Mouse (Mus musculus) right cerebral cortex, postnatal 10 days (tissue): Measurements from ENCODE around the gene Rrp15.
A peak's percentile ranks its signal among the peaks of the same experiment; 100 is the strongest.
"Not testable (repeated sequence)": the region's sequence is repeated elsewhere in the genome, so short reads cannot be mapped to it uniquely, and the experiment has no call there.

ENCODE experiments used
- DNase-seq, 2 experiments: peaks; one replicate each; pipeline ENCODE4 v3.0.0; 2021; ENCODE audit warnings: low spot score in 2 of 2

Gene Rrp15

GRCm38 (mm10) chr1:186748724-186749653 is at the start of gene Rrp15:
Rrp15 (minus strand) TSS chr1:186749358.
- DNase-seq = peak; percentile 88 to 90

DNA sequence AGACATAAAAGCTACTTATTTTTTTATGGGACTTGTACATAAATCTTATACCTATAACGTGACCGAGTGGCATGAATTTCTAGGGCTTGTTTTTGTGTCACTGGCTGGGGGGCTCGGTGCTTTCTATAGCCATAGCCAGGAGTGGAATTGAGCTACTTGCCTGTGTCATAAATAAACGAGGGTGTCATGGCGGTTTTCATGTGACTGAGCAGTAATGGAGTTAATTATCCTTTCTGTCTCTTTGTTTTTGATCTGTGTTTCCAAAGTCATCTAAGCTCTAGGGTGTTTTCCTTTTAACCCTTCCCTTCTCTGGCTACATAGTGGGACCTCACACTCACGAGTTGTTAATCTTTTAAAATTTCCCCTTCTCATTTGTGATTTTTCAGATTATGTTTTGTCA is 48.8 kb upstream of the Rrp15 start:
- DNase-seq = no peak

DNA sequence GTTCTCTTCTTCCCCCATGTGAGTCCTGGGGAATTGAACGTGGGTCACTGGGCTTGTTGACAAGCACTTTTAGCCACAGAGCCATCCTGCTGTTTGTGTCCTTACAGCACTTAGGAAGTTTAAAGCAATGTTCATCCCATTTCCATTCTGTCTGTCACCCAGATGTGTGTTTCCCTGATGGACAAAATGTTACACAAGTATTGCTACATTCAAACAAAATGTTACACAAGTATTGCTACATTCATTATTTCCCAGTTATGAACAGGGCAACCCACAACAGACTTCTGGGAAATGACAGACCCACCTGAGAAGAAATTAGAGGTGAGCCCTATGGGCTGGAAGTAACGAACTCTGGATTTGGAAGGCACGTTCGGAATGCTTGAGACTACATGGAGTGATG is 36.2 kb upstream of the Rrp15 start:
- DNase-seq = no peak

DNA sequence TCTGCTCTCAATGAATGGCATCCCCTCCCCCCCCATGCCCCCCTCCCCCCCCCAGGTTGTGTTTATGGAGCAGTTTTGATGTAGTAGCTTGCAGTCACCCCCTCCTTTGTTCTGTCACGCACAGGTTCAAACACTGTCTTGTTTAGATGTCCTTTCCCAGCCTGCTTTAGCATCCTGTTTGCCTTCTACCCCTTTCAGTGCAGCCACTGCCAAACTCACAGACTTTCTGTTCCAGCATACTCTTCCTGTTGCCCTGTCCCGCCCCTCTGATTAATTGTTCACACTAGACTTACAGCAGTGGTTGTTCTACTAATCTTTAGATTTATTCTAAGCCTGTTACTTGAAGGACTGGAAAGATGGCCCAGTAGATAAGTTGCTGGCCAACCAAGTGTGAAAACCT is 31.7 kb upstream of the Rrp15 start:
- no peak for DNase-seq

DNA sequence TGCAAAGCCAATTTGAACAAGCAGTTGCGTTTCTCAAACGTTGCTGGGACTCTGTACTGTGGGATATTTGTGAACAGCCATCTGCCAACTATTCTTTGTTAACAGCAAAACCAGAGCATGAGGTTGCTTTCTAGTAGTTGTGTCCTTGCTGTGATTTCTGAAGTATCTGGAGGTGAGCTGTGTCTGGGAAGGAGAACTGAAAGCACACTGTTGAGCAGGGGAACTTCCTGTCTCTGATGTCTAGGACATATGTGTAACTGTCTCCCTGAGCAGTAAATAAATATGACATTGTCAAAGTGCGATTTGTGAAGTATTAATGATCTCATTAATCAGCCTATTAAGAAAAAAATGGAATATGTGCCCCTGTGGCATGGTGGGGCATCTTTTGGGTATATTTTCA is 24.0 kb upstream of the Rrp15 start:
- no peak for DNase-seq

- no peak for DNase-seq
Measured at GRCm38 (mm10) chr1:186772547-186773077, 23.5 kb upstream of the Rrp15 start.

GRCm38 (mm10) chr1:186772005-186772404 is 22.8 kb upstream of the Rrp15 start:
- DNase-seq = no peak

- no peak for DNase-seq
Measured at GRCm38 (mm10) chr1:186770659-186771058, 21.5 kb upstream of the Rrp15 start.

GRCm38 (mm10) chr1:186768392-186768791 is 19.2 kb upstream of the Rrp15 start:
- DNase-seq = no peak

DNA sequence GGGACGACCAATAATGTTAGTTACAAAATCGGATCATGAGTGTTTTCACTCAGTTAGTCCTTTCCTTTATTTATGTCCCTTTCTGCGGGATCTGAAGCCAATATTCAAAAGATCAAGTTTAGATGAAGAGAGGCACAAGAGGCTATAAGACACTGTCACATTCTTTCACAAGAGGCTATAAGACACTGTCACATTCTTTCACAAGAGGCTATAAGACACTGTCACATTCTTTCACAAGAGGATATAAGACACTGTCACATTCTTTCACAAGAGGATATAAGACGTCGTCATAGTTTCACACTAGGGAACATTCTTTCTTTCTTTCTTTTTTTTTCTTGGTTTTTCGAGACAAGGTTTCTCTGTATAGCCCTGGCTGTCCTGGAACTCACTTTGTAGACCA is 14.3 kb upstream of the Rrp15 start:
- DNase-seq = not testable (repeated sequence)

GRCm38 (mm10) chr1:186749675-186750283 is 621 bp upstream of the Rrp15 start:
- no peak for DNase-seq

- no peak for DNase-seq
Measured at GRCm38 (mm10) chr1:186739828-186740227, 9.3 kb downstream of the Rrp15 start.

- no peak for DNase-seq
Measured at GRCm38 (mm10) chr1:186735537-186735936, 13.6 kb downstream of the Rrp15 start.

DNA sequence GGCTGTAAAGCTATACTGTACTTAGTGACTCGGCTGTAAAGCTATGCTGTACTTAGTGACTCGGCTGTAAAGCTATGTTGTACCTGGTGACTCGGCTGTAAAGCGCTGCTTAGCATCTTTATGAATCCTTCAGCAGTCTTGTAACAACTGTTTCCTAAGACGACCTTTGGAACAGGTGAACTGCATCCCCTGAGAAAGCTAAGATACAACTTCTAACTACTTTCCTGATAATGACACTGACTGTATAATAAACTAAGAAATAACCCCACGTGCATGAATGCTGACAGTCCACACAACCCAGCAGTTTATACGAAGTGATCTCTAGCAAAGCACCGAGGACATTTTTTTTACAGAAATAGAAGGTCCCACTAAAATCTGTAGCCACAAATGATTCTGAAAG is 16.1 kb downstream of the Rrp15 start:
- no peak for DNase-seq

DNA sequence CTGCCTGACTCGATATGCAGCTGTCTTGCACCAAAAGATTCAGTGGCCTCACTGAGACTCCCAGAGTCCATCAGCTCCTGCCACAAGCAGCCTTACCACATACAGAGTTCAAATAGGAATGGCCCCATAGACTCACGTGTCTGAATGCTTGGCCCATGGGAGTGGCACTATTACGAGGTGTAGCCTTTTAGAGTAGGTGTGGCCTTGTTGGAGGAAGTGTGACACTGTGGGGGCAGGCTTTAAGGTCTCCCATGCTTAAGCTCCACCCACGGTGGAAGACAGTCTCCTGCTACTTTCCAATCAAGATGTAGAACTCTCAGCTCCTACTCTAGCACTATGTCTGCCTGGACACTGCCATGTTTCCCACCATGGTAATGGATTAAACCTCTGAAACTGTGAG is 20.4 kb downstream of the Rrp15 start:
- no peak for DNase-seq

DNA sequence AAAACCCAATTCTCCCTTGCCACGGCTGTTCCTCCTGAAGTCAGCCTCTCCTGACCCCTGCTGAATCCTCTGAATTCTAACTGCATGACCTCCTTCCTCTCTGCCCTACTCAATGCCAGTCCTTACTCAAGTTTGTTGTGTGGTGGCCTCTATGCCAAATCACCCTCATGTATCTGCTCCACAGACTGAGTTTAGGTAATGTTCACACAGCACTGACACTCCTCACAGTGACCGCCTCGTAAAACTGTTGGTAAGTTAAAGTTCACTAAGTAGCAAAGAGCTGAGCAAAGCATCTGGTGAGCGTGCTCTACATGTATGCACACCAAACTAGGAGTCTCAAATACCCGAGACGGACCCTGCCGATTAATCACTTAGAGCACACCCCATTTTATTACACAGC is 23.0 kb downstream of the Rrp15 start:
- no peak for DNase-seq

DNA sequence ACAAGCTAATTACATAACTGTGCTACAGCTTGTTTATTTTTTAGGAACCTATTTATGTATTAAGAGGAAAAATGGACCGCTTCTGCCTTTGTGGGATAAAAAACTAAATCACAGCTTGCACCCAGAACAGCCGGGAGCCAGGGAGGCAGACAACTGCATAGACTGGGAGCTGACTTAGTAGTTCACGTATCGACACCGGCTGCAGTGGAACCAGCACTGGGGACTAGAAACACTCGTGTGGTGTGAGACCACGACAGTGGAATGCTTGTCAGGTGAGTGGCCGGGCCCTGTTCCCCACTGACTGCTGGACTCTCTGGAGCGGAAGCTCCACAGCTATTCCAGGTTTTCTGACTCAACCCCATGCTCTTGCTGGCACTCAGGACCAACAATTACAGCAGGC is 26.9 kb downstream of the Rrp15 start:
- DNase-seq = no peak

DNA sequence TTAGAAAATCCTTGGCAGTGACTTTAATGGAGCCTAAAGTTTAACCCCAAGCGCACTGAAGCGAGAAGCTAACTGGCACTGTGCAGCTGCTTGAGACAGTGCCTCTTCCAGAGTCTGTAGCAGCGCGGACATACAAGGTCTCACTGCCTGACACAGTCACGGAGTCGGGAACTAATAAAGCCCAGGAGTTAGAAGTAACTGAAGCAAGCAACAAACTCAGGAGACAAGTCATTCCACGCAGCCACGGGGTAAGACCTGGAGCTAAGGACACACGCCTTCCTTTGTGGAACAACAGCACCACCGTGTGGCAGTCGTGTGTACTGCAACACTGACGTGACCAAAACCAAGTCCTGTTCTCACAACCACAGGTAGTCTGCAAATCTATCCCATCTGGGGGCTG is 27.3 kb downstream of the Rrp15 start:
- peak; percentile 77 to 86 for DNase-seq

DNA sequence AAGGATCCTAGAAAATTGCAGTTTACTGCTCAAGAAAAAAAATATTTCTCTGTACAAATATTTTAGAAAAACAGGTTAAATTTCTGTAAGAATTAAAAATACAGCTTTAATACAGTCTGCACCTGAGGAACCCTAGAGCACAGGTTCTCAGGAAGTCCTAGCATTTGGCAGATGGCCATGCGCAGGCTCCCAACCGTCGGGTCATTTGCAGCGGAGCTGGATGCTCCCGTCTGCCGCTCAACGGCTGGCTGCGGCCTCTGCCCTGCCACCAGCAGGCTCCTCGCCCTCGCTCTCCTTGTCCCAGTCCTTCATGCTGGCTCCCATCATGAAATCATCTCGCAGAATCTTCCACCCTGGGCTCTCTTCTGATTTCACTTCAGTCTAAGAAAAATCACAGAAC is 28.0 kb downstream of the Rrp15 start:
- DNase-seq = no peak

GRCm38 (mm10) chr1:186719708-186720107 is 29.4 kb downstream of the Rrp15 start:
- no peak for DNase-seq

GRCm38 (mm10) chr1:186718881-186719280 is 30.3 kb downstream of the Rrp15 start:
- DNase-seq = peak in 1 of 2 experiments; percentile 14

- DNase-seq = no peak
Measured at GRCm38 (mm10) chr1:186714980-186715896, 33.9 kb downstream of the Rrp15 start.
